Mouse (Mus musculus): ENCODE results near the gene Sla2. TPM values are rescaled to one million over a fixed set of nuclear protein-coding genes. Genes with fewer than 3 reads are reported as not detected.
A peak's percentile ranks its signal among the peaks of the same experiment; 100 is the strongest.
"Not testable (repeated sequence)": the region's sequence is repeated elsewhere in the genome, so short reads cannot be mapped to it uniquely, and the experiment has no call there.

The Sla2 gene
- polyA plus RNA-seq, 1 experiment from 2014 or later, result 0.58 TPM

- peak within 1 kb of the TSS; percentile 76 for H3K4me2 ChIP-seq
- peak within 1 kb of the TSS; percentile 92 for H3K27ac ChIP-seq
- ATAC-seq (ENCODE audit: insufficient read depth, low FRiP score, low read depth), result peak; percentile 96
- peak within 1 kb of the TSS; percentile 97 for H3K4me3 ChIP-seq (replicated peaks)
- peaks cover 9% of the 10 kb centered on the region; the same call in 1 of the 2 replicates for H3K36me3 ChIP-seq
- no peaks in the 10 kb centered on the region for H3K27me3 ChIP-seq (replicated peaks)
- H3K9ac ChIP-seq, result peak within 1 kb of the TSS; percentile 96
- WGBS, result under 1% methylated on average over 95 of the region's 98 CpGs
- no peaks in the 10 kb centered on the region for H3K9me3 ChIP-seq
- peaks cover 28% of the 10 kb centered on the region; the same call in 1 of the 2 replicates for H3K4me1 ChIP-seq
These were observed 24.1 kb downstream of the Sla2 start, which contains the start of gene Rab5if for GRCm38 (mm10) chr2:156862772-156863486. Rab5if (plus strand) TSS chr2:156863128.

DNA sequence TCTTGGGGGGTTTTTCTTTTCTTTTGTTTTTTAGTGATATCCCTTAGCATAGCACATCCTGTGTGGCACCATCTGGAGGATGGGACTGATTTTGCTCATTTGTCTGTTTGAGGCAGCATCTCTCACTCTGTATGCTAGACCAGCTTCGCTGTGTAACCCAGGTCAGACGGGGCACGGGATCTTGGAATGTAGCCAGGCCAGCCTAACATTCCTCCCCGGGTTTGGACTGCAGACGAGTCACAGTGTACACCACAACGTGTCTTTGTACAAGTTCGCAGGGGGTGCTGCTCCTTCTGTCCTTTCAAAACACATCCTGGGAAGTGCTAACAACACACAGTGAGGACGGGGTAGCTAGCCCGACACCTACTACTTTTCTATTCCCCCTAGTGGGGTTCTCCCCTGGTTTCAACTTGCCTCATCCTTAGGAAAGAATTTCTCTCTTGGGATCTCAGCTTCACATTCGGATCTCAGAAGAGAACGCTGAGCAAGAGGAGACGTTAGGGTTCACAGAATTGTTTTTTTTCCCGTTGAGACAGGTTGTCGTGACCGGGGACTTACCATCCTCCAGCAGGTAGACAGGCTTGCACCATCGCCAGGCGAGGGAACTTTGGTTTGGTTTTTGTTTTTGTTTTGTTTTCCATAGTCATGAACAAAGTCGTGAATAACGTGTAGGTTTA lies 24.8 kb downstream of the Sla2 start:
- no peaks in the 10 kb centered on the region for H3K9me3 ChIP-seq
- H3K4me2 ChIP-seq, result peak overlapping the region; percentile 69
- ATAC-seq (ENCODE audit: insufficient read depth, low FRiP score, low read depth), result no peak
- peaks cover 4% of the 10 kb centered on the region; the same call in 1 of the 2 replicates for H3K36me3 ChIP-seq
- H3K4me1 ChIP-seq, result peaks cover 30% of the 10 kb centered on the region; the same call in 1 of the 2 replicates
- peak overlapping the region; percentile 92 for H3K27ac ChIP-seq
- peak overlapping the region; percentile 97 for H3K4me3 ChIP-seq (replicated peaks)
- under 1% methylated on average over 19 of the region's 19 CpGs for WGBS
- H3K9ac ChIP-seq, result peak overlapping the region; percentile 58
- no peaks in the 10 kb centered on the region for H3K27me3 ChIP-seq (replicated peaks)

DNA sequence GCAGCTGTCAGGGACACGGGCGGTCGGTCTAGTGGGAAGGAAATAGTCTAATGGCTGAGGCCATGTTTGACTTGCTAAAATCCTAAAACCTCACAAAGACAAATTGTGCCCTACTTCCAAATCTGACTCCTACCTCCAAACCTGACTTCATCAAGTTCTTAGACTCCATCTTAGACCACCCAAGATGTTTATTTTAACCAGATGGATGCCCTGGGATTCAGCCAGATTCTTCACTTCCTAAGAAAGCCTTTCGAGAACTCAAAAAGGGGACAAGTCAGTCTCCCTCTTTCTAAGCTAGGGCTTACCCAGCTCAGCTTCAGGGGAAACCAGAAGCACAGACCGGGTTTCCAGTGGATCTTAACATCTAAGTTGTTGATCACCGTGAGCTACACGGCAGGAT lies 28.3 kb downstream of the Sla2 start:
- Histone ChIP-seq H3K36me3 (peaks cover 4% of the 10 kb centered on the region), H3K27me3 (replicated peaks) (no peaks in the 10 kb centered on the region), H3K4me1 (0 out of 2 replicates have a peak, but pooled peaks cover 14% of the 10 kb centered on the region), H3K4me2 (no peak overlapping the region), H3K4me3 (replicated peaks) (no peak overlapping the region), H3K9me3 (no peaks in the 10 kb centered on the region), H3K9ac (no peak overlapping the region), H3K27ac (peak overlapping the region; percentile 72)
- ATAC-seq (ENCODE audit: insufficient read depth, low FRiP score, low read depth), result no peak
- WGBS, result 41% methylated on average over 7 of the region's 7 CpGs

GRCm38 (mm10) chr2:156857835-156858234 lies 29.2 kb downstream of the Sla2 start, which contains the start of gene 4930518I15Rik:
4930518I15Rik (minus strand) TSS chr2:156857946.
- Histone ChIP-seq H3K36me3 (peaks cover 4% of the 10 kb centered on the region), H3K27me3 (replicated peaks) (no peaks in the 10 kb centered on the region), H3K9me3 (no peaks in the 10 kb centered on the region), H3K9ac (no peak within 1 kb of the TSS), H3K4me3 (replicated peaks) (no peak within 1 kb of the TSS), H3K4me2 (no peak within 1 kb of the TSS), H3K4me1 (0 out of 2 replicates have a peak, but pooled peaks cover 13% of the 10 kb centered on the region), H3K27ac (peak within 1 kb of the TSS; percentile 72)
- 77% methylated on average over 2 of the region's 2 CpGs for WGBS
- ATAC-seq (ENCODE audit: insufficient read depth, low FRiP score, low read depth), result no peak

DNA sequence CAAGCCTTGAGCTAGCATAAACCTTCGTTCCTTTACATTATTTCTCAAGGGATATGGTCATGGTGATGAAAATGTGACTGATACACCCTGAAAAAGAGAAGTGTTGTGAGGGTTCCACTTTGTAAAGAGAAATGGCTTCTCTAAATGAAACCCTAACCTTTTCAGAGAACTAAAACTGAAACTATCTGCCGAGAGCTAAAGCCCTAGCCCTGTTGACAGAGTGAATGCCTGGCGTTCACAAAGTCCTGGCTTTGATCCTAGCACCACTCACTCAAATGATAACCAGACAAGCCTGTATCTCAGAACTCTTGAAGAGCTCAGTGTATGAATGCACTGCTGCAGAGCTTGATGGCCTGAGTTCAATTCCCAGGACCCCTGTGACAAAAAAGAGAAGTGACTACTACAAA lies 29.6 kb downstream of the Sla2 start:
- Histone ChIP-seq H3K27ac (no peak overlapping the region), H3K4me1 (0 out of 2 replicates have a peak, but pooled peaks cover 13% of the 10 kb centered on the region), H3K4me2 (no peak overlapping the region), H3K9ac (no peak overlapping the region), H3K4me3 (replicated peaks) (no peak overlapping the region), H3K27me3 (replicated peaks) (no peaks in the 10 kb centered on the region), H3K36me3 (peaks cover 4% of the 10 kb centered on the region), H3K9me3 (no peaks in the 10 kb centered on the region)
- 66% methylated on average over 3 of the region's 3 CpGs for WGBS
- no peak for ATAC-seq (ENCODE audit: insufficient read depth, low FRiP score, low read depth)

DNA sequence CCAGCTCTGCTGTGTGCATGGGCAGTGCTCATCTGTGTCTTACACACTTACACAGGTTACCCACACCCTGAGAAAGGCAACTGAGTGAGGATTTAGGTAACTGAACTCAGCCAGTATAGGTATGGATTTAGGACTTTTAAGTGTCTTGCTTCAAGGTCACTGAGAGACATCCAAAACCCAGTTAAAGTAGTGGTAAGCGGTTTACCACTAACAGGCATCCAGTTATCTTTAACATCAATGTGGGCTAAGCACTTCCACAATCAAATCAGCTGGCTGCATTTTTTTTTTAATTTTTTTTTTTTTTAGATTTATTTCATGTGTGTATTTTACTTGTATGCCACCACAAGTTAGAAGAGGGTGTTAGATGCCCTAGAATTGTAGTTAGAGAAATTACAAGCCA lies 30.7 kb downstream of the Sla2 start:
- H3K4me3 ChIP-seq (replicated peaks), result no peak overlapping the region
- no peak overlapping the region for H3K9ac ChIP-seq
- no peaks in the 10 kb centered on the region for H3K9me3 ChIP-seq
- no peak for ATAC-seq (ENCODE audit: insufficient read depth, low FRiP score, low read depth)
- H3K27ac ChIP-seq, result no peak overlapping the region
- no peak overlapping the region for H3K4me2 ChIP-seq
- 86% methylated on average over 1 of the region's 1 CpGs for WGBS
- no peaks in the 10 kb centered on the region for H3K27me3 ChIP-seq (replicated peaks)
- 0 out of 2 replicates have a peak, but pooled peaks cover 8% of the 10 kb centered on the region for H3K4me1 ChIP-seq
- peaks cover 12% of the 10 kb centered on the region for H3K36me3 ChIP-seq

DNA sequence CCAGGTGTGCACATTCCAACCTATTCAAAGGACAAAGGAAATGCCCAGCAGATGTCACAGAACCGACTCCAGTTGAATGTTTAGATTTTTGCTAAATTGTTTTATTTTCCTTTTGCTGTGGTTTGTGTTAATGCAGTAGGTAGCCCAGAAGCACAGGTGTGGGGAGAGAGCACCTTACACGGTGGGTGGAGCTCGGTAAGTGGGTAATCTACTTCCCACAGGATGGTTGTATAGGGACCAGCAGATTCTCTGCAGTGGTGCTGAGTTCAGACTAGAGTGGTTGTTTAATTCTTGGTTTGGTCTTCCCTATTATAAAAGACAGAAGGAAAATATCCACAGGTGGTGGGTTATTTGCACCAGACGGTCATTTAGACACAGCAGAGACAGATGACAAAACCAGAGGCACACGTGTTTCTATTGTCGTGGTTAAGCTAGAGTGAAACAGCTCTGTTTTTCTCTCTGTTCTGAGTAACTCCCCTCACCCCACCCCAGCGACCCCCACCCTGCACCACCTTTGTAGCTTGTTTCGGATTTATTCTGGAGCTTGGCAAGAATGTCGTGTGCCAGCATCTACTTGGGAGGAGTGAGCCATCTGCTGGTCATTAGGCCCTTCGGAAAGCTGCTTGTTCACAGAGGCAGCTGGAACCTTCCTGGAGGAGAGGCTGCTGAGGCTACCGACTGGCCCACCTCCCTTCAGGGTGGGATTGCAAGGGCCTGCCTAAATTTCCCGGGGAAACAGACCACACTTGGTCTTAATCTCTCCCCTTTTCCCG lies 32.8 kb downstream of the Sla2 start:
- not testable (repeated sequence) for H3K4me2 ChIP-seq; ATAC-seq (ENCODE audit: insufficient read depth, low FRiP score, low read depth); H3K27me3 ChIP-seq (replicated peaks); H3K4me3 ChIP-seq (replicated peaks); H3K9me3 ChIP-seq; H3K27ac ChIP-seq; H3K9ac ChIP-seq; H3K4me1 ChIP-seq
- 41% methylated on average over 13 of the region's 13 CpGs for WGBS
- peaks cover 27% of the 10 kb centered on the region for H3K36me3 ChIP-seq

DNA sequence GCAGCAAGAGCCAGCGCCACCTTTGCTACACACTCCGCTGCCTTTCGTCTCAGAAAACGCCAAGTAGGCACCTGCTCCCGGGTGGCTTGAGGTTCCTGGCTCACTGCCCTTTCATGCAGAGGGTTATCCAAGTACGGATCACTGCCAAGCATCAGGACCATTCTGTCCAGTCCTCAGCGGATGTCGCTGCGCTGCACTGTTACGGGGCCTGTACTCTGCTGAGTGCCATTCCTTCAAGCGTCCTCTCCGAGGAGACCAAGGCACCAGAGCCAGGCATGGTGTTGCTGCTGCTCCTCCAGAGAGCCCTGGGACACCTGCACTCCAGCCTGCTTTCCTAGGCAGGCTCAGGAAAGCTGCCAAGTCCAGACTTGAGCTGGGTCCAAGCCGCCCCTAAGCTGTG lies 33.4 kb downstream of the Sla2 start:
- 87% methylated on average over 9 of the region's 13 CpGs for WGBS
- H3K36me3 ChIP-seq, result peaks cover 27% of the 10 kb centered on the region
- H3K4me2 ChIP-seq; ATAC-seq (ENCODE audit: insufficient read depth, low FRiP score, low read depth); H3K9me3 ChIP-seq; H3K9ac ChIP-seq; H3K4me3 ChIP-seq (replicated peaks); H3K27me3 ChIP-seq (replicated peaks); H3K27ac ChIP-seq; H3K4me1 ChIP-seq: not testable (repeated sequence)

- ATAC-seq (ENCODE audit: insufficient read depth, low FRiP score, low read depth), result no peak
These were observed 36.5 kb downstream of the Sla2 start for GRCm38 (mm10) chr2:156850505-156850904.

DNA sequence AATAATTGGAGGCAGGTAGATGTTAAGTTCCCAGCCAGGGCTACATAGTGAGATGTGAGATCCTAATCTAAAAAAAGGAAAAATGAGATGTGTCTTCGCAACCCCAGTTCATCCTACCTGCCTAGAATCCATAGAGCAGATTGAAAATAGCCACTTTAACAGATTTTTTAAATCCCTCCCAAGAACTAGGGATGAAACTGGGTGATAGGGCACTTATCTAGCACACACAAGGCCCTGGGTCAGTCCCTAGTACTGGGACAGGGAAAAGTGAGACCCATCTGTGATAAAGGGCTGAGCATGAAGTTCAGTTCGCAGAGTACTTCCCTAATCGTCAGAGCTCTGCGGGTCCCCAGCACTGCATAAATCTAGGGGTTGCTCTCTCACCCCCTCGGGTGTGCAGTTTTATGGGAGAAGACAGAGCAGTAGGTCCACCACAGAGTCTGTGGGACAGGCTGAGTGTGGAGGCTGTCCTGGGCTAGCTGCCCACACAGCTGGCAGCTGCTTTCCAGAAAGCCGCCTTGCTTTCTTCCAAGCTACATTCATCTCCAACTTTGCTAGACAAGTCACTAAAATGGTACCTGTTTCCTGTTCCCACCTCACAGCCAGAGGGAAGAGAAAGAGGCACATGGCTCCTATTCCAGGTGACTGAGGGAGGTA lies 38.3 kb downstream of the Sla2 start:
- no peak overlapping the region for H3K4me3 ChIP-seq (replicated peaks)
- 75% methylated on average over 6 of the region's 6 CpGs for WGBS
- no peaks in the 10 kb centered on the region for H3K9me3 ChIP-seq
- ATAC-seq (ENCODE audit: insufficient read depth, low FRiP score, low read depth), result no peak
- no peaks in the 10 kb centered on the region for H3K27me3 ChIP-seq (replicated peaks)
- peaks cover 43% of the 10 kb centered on the region for H3K36me3 ChIP-seq
- no peak overlapping the region for H3K4me2 ChIP-seq
- no peak overlapping the region for H3K9ac ChIP-seq
- no peak overlapping the region for H3K27ac ChIP-seq
- peaks cover 21% of the 10 kb centered on the region for H3K4me1 ChIP-seq

More at GRCm38 (mm10) chr2:156850505-156850904, 36.5 kb downstream of the Sla2 start:
- WGBS, result 85% methylated on average over 5 of the region's 5 CpGs
- Histone ChIP-seq H3K36me3 (peaks cover 41% of the 10 kb centered on the region), H3K4me1 (peaks cover 4% of the 10 kb centered on the region), H3K27me3 (replicated peaks) (no peaks in the 10 kb centered on the region), H3K27ac (no peak overlapping the region), H3K4me2 (no peak overlapping the region), H3K9ac (no peak overlapping the region), H3K4me3 (replicated peaks) (no peak overlapping the region), H3K9me3 (no peaks in the 10 kb centered on the region)

- Histone ChIP-seq H3K4me3 (replicated peaks) (no peak overlapping the region), H3K27me3 (replicated peaks) (no peaks in the 10 kb centered on the region), H3K4me2 (no peak overlapping the region), H3K9me3 (no peaks in the 10 kb centered on the region), H3K9ac (no peak overlapping the region), H3K27ac (no peak overlapping the region), H3K36me3 (peaks cover 43% of the 10 kb centered on the region), H3K4me1 (peaks cover 30% of the 10 kb centered on the region)
- no peak for ATAC-seq (ENCODE audit: insufficient read depth, low FRiP score, low read depth)
- WGBS, result 63% methylated on average over 6 of the region's 6 CpGs
These were observed 39.3 kb downstream of the Sla2 start for GRCm38 (mm10) chr2:156847653-156848052.

All from stomach, embryonic 15.5 days (tissue).